In genomic region chr3:154811281-154811680, GRCm38 (mm10) we compare ENCODE assay signal across 21 mouse cellular contexts.
A peak's percentile ranks its signal among the peaks of the same experiment; 100 is the strongest.
DNase-seq lines count a peak whose midpoint lies in the region; ATAC-seq and TF ChIP-seq lines count a peak whose summit lies in the region.
"Had no signal": no experiment of that assay in that cellular context is flagged by ENCODE, and none has a peak within 500 bp of the region (broad histone marks: within the 10 kb centered on the region; RNA-seq: fewer than 3 reads in every experiment).

No protein-coding gene starts in this region.

- no peaks in the 10 kb centered on the region for H3K9me3 ChIP-seq in hindbrain, embryonic 10.5 days
- H3K9me3 ChIP-seq in hindbrain, embryonic 11.5 days (ENCODE audit: control insufficient read depth, low read length): no peaks in the 10 kb centered on the region
- no peaks in the 10 kb centered on the region for H3K9me3 ChIP-seq in hindbrain, embryonic 12.5 days (replicated peaks)
- no peaks in the 10 kb centered on the region for H3K9me3 ChIP-seq in midbrain, embryonic 13.5 days
- H3K9me3 ChIP-seq in intestine, embryonic 15.5 days: no peaks in the 10 kb centered on the region
- H3K9me3 ChIP-seq: embryonic facial prominence, embryonic 12.5 days; limb, embryonic 13.5 days had no signal

- no peaks in the 10 kb centered on the region for H3K36me3 ChIP-seq in hindbrain, embryonic 10.5 days
- H3K36me3 ChIP-seq in hindbrain, embryonic 11.5 days (ENCODE audit: control insufficient read depth, insufficient read depth, low read length): no peaks in the 10 kb centered on the region
- H3K36me3 ChIP-seq in hindbrain, embryonic 12.5 days: no peaks in the 10 kb centered on the region
- H3K36me3 ChIP-seq in midbrain, embryonic 13.5 days: no peaks in the 10 kb centered on the region
- no peaks in the 10 kb centered on the region for H3K36me3 ChIP-seq in thymus, adult 2 months (ENCODE audit: control insufficient read depth, insufficient read depth, low read length)
- no peaks in the 10 kb centered on the region for H3K36me3 ChIP-seq in intestine, embryonic 15.5 days
- H3K36me3 ChIP-seq: embryonic facial prominence, embryonic 12.5 days; limb, embryonic 13.5 days had no signal

- no peak overlapping the region for H3K4me2 ChIP-seq in hindbrain, embryonic 11.5 days (replicated peaks; ENCODE audit: low read depth, low read length)
- H3K4me2 ChIP-seq in hindbrain, embryonic 12.5 days (replicated peaks): no peak overlapping the region
- H3K4me2 ChIP-seq in midbrain, embryonic 13.5 days (replicated peaks): peak overlapping the region; percentile 7; the same call in 1 of the 2 replicates
- H3K4me2 ChIP-seq in intestine, embryonic 15.5 days (replicated peaks): no peak overlapping the region
- H3K4me2 ChIP-seq: embryonic facial prominence, embryonic 12.5 days; limb, embryonic 13.5 days had no signal

- no peak overlapping the region for H3K9ac ChIP-seq in hindbrain, embryonic 11.5 days (ENCODE audit: low read depth, low read length)
- no peak overlapping the region for H3K9ac ChIP-seq in hindbrain, embryonic 12.5 days
- peak overlapping the region; percentile 57 for H3K9ac ChIP-seq in midbrain, embryonic 13.5 days (replicated peaks)
- no peak overlapping the region for H3K9ac ChIP-seq in intestine, embryonic 15.5 days
- H3K9ac ChIP-seq: embryonic facial prominence, embryonic 12.5 days; limb, embryonic 13.5 days; liver, embryonic 14.5 days had no signal

- H3K4me1 ChIP-seq in hindbrain, embryonic 10.5 days (replicated peaks): peaks cover 34% of the 10 kb centered on the region
- no peaks in the 10 kb centered on the region for H3K4me1 ChIP-seq in hindbrain, embryonic 11.5 days (replicated peaks; ENCODE audit: control insufficient read depth, insufficient read depth, low read length)
- H3K4me1 ChIP-seq in hindbrain, embryonic 12.5 days: peaks cover 19% of the 10 kb centered on the region
- H3K4me1 ChIP-seq in midbrain, embryonic 13.5 days (replicated peaks): peaks cover 44% of the 10 kb centered on the region
- H3K4me1 ChIP-seq in thymus, adult 2 months (replicated peaks; ENCODE audit: control insufficient read depth, insufficient read depth, low read length): no peaks in the 10 kb centered on the region
- H3K4me1 ChIP-seq in intestine, embryonic 15.5 days (replicated peaks): no peaks in the 10 kb centered on the region
- no peaks in the 10 kb centered on the region for H3K4me1 ChIP-seq in cerebellum, adult 2 months (ENCODE audit: control insufficient read depth, insufficient read depth, low read length)

- no peak for DNase-seq in hindbrain, embryonic 10.5 days (ENCODE audit: low spot score)
- no peak for DNase-seq in hindbrain, embryonic 11.5 days (ENCODE audit: low spot score)
- DNase-seq in brain, adult 2 months (ENCODE audit: low read depth, low spot score): peak; percentile 47
- DNase-seq in thymus, adult 2 months: no peak
- DNase-seq in cerebellum, adult 2 months: no peak
- DNase-seq: adrenal gland, postnatal 36 days; B cell, adult 2 months; cerebellum, adult 8-10 months; gastrocnemius, postnatal 14 days; heart, adult 2 months; kidney, adult 11 months; layer of hippocampus, postnatal 36 days; right cerebral cortex, postnatal 14 days had no signal

- no peak for ATAC-seq in hindbrain, embryonic 11.5 days (ENCODE audit: low FRiP score)
- no peak for ATAC-seq in hindbrain, embryonic 12.5 days (ENCODE audit: low FRiP score)
- peak; percentile 31; the same call in 1 of the 2 replicates for ATAC-seq in midbrain, embryonic 13.5 days
- no peak for ATAC-seq in intestine, embryonic 15.5 days

- H3K27ac ChIP-seq in hindbrain, embryonic 10.5 days: peak overlapping the region; percentile 40; the same call in 1 of the 2 replicates
- H3K27ac ChIP-seq in hindbrain, embryonic 11.5 days (ENCODE audit: low read depth, low read length): no peak overlapping the region
- peak overlapping the region; percentile 55; the same call in 1 of the 2 replicates for H3K27ac ChIP-seq in hindbrain, embryonic 12.5 days
- peak overlapping the region; percentile 52 for H3K27ac ChIP-seq in midbrain, embryonic 13.5 days
- no peak overlapping the region for H3K27ac ChIP-seq in thymus, adult 2 months (ENCODE audit: control insufficient read depth, insufficient read depth, low read length)
- no peak overlapping the region for H3K27ac ChIP-seq in intestine, embryonic 15.5 days
- no peak overlapping the region for H3K27ac ChIP-seq in cerebellum, adult 2 months (ENCODE audit: insufficient read depth, low read length)
- H3K27ac ChIP-seq: embryonic facial prominence, embryonic 12.5 days; heart, adult 2 months; kidney, postnatal 0 days; limb, embryonic 13.5 days; liver, embryonic 14.5 days; macrophage had no signal

- TF ChIP-seq POLR2A in thymus, adult 2 months (IDR thresholded peaks at IDR 0.05; ENCODE audit: control insufficient read depth, extremely low read depth, insufficient read depth, low read length, poor library complexity): no peak
- TF ChIP-seq POLR2A in cerebellum, adult 2 months (IDR thresholded peaks at IDR 0.05; ENCODE audit: borderline replicate concordance, insufficient read depth, low read length): no peak

- no peak for TF ChIP-seq CTCF in thymus, adult 2 months (IDR thresholded peaks at IDR 0.05; ENCODE audit: borderline replicate concordance, control insufficient read depth, extremely low read depth, insufficient read depth, low read length, poor library complexity)
- no peak for TF ChIP-seq CTCF in cerebellum, adult 2 months (IDR thresholded peaks at IDR 0.05; ENCODE audit: borderline replicate concordance, insufficient read depth, low read depth, low read length)

- no peak overlapping the region for H3K4me3 ChIP-seq in hindbrain, embryonic 10.5 days
- H3K4me3 ChIP-seq in hindbrain, embryonic 11.5 days (ENCODE audit: low read depth, low read length): no peak overlapping the region
- H3K4me3 ChIP-seq in hindbrain, embryonic 12.5 days: no peak overlapping the region
- no peak overlapping the region for H3K4me3 ChIP-seq in midbrain, embryonic 13.5 days (replicated peaks)
- H3K4me3 ChIP-seq in thymus, adult 2 months (ENCODE audit: control insufficient read depth, insufficient read depth, low read length): no peak overlapping the region
- no peak overlapping the region for H3K4me3 ChIP-seq in intestine, embryonic 15.5 days (replicated peaks)
- H3K4me3 ChIP-seq in cerebellum, adult 2 months (replicated peaks; ENCODE audit: insufficient read depth, low read depth, low read length): no peak overlapping the region
- H3K4me3 ChIP-seq: embryonic facial prominence, embryonic 12.5 days; heart, adult 2 months; limb, embryonic 13.5 days had no signal

- no peaks in the 10 kb centered on the region for H3K27me3 ChIP-seq in hindbrain, embryonic 10.5 days (ENCODE audit: insufficient read depth, poor library complexity, severe bottlenecking)
- H3K27me3 ChIP-seq in hindbrain, embryonic 11.5 days (ENCODE audit: control insufficient read depth, insufficient read depth, low read length): no peaks in the 10 kb centered on the region
- H3K27me3 ChIP-seq in hindbrain, embryonic 12.5 days: no peaks in the 10 kb centered on the region
- no peaks in the 10 kb centered on the region for H3K27me3 ChIP-seq in midbrain, embryonic 13.5 days
- H3K27me3 ChIP-seq in thymus, adult 2 months (ENCODE audit: control insufficient read depth, insufficient read depth, low read length): no peaks in the 10 kb centered on the region
- no peaks in the 10 kb centered on the region for H3K27me3 ChIP-seq in intestine, embryonic 15.5 days (replicated peaks)
- no peaks in the 10 kb centered on the region; the same call in 1 of the 2 replicates for H3K27me3 ChIP-seq in cerebellum, adult 2 months (ENCODE audit: control insufficient read depth, insufficient read depth, low read length)
- H3K27me3 ChIP-seq: embryonic facial prominence, embryonic 12.5 days had no signal

- 30% methylated on average over 9 of the region's 9 CpGs for WGBS in hindbrain, embryonic 10.5 days
- 23% methylated on average over 9 of the region's 9 CpGs for WGBS in hindbrain, embryonic 11.5 days
- 23% methylated on average over 9 of the region's 9 CpGs for WGBS in hindbrain, embryonic 12.5 days
- WGBS in midbrain, embryonic 13.5 days: 25% methylated on average over 9 of the region's 9 CpGs
- 75% methylated on average over 9 of the region's 9 CpGs for WGBS in thymus, adult 2 months
- WGBS in intestine, embryonic 15.5 days: 41% methylated on average over 9 of the region's 9 CpGs
- 19% methylated on average over 9 of the region's 9 CpGs for WGBS in cerebellum, adult 2 months

Comparison
In these comparisons a context has a peak if more than half of its experiments do, and no peak if none do; other contexts are left out.
1. H3K27ac ChIP-seq: peak in hindbrain, embryonic 10.5 days (single experiment), hindbrain, embryonic 12.5 days (single experiment) and midbrain, embryonic 13.5 days (single experiment); none in hindbrain, embryonic 11.5 days (single experiment), thymus, adult 2 months (single experiment), intestine, embryonic 15.5 days (single experiment) and cerebellum, adult 2 months (single experiment).